Mouse (Mus musculus): ENCODE measurements around the gene Rhox2e. TPM values are rescaled to one million over a fixed set of nuclear protein-coding genes. Genes with fewer than 3 reads are reported as not detected.

Gene Rhox2e
- polyA plus RNA-seq (2014; fragmentation: Illumina TruSeq; extraction: RNeasy Lipid Tissue Mini Kit (QIAGEN cat#74804); ENCODE audit: low read depth, low replicate concordance): not detected

DNA sequence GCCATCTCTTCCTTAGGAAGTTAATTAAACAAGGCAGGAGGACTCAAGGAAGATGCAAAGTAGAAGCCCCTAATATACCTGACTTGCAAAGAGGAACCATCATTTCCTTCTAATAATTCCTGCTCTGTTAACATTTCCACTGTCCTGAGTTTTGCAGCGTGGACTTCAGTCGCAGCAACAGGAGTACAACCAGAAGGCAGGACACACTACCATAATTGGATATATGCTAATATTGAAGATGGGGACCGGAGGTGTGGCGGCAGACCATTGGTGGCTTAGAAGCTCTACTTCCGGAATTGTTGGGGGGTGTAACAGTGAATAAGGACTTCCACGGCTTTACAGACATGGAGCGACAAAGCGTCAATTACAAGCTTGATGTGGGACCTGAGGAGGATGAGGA, at the start of gene Rhox2e:
Rhox2e (plus strand) TSS at position 301 of the 400 bp plus-strand sequence.

DNA sequence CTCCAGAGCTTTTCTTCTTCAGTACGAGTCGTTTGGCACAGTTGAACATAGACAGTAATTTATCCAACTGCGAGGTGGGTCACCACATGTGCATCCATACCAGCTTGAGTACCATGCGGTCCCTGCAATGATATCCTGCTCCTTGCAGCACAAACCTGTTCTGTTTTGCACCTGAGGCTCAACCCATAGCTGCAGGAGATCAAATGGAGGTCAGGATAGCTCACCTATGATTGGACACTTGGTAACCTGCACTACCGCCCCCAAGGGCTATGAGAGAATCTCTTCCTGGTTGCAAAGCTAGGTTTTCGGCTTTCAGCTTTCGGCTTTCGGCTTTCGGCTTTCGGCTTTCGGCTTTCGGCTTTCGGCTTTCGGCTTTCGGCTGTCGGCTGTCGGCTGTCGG, 16.2 kb upstream of the Rhox2e start, which contains the start of gene Rhox4d:
Rhox4d (plus strand) TSS at position 301 of the 400 bp plus-strand sequence.

DNA sequence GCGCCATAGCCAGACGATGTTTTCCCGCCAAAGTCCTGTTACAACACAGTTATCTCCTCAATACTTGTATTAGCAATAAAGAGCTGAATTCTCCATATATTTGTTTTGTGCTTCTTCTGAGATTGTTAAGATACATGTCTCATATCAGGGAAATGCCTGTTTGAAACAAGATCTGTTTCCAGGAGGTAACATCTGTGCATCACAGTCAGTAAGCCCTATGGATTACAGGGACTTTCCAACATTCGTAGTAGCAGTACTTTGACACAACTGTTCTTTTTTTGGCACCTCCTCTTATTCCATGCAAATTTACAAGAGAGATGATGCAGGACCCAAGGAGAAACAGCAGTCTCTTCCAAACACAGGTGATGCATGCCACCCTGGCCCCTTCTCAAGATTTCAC, 11.5 kb downstream of the Rhox2e start, which contains the start of gene Rhox3e:
Rhox3e (plus strand) TSS at position 301 of the 400 bp plus-strand sequence.

GRCm38 (mm10) chrX:37557112-37557511, 26.9 kb downstream of the Rhox2e start, which contains the start of gene Rhox4e:
Gene Rhox4e, plus strand, starts transcription at chrX:37557412.

DNA sequence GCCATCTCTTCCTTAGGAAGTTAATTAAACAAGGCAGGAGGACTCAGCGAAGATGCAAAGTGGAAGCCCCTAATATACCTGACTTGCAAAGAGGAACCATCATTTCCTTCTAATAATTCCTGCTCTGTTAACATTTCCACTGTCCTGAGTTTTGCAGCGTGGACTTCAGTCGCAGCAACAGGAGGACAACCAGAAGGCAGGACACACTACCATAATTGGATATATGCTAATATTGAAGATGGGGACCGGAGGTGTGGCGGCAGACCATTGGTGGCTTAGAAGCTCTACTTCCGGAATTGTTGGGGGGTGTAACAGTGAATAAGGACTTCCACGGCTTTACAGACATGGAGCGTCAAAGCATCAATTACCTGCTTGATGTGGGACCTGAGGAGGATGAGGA, 40.9 kb downstream of the Rhox2e start, which contains the start of gene Rhox2f:
Rhox2f (plus strand) TSS at position 301 of the 400 bp plus-strand sequence.

GRCm38 (mm10) chrX:37580692-37581091, 50.4 kb downstream of the Rhox2e start, which contains the start of gene Rhox3f:
Gene Rhox3f, plus strand, starts transcription at chrX:37580992.

Other genes starting within 250 kb of the Rhox2e start
- not detected for gene Rhox3a2, start 150.4 kb upstream of the Rhox2e start, polyA plus RNA-seq (2014; fragmentation: Illumina TruSeq; extraction: RNeasy Lipid Tissue Mini Kit (QIAGEN cat#74804); ENCODE audit: low read depth, low replicate concordance)
- gene Rhox4a2, start 139.6 kb upstream of the Rhox2e start, polyA plus RNA-seq (2014; fragmentation: Illumina TruSeq; extraction: RNeasy Lipid Tissue Mini Kit (QIAGEN cat#74804); ENCODE audit: low read depth, low replicate concordance): not detected
- not detected for gene Rhox2b, start 118.4 kb upstream of the Rhox2e start, polyA plus RNA-seq (2014; fragmentation: Illumina TruSeq; extraction: RNeasy Lipid Tissue Mini Kit (QIAGEN cat#74804); ENCODE audit: low read depth, low replicate concordance)
- not detected for gene Rhox4b, start 98.0 kb upstream of the Rhox2e start, polyA plus RNA-seq (2014; fragmentation: Illumina TruSeq; extraction: RNeasy Lipid Tissue Mini Kit (QIAGEN cat#74804); ENCODE audit: low read depth, low replicate concordance)
- gene Rhox2c, start 76.8 kb upstream of the Rhox2e start, polyA plus RNA-seq (2014; fragmentation: Illumina TruSeq; extraction: RNeasy Lipid Tissue Mini Kit (QIAGEN cat#74804); ENCODE audit: low read depth, low replicate concordance): not detected
- gene Rhox3c, start 71.9 kb upstream of the Rhox2e start, polyA plus RNA-seq (2014; fragmentation: Illumina TruSeq; extraction: RNeasy Lipid Tissue Mini Kit (QIAGEN cat#74804); ENCODE audit: low read depth, low replicate concordance): not detected
- gene Rhox4c, start 50.1 kb upstream of the Rhox2e start, polyA plus RNA-seq (2014; fragmentation: Illumina TruSeq; extraction: RNeasy Lipid Tissue Mini Kit (QIAGEN cat#74804); ENCODE audit: low read depth, low replicate concordance): not detected
- not detected for gene Rhox2d, start 37.0 kb upstream of the Rhox2e start, polyA plus RNA-seq (2014; fragmentation: Illumina TruSeq; extraction: RNeasy Lipid Tissue Mini Kit (QIAGEN cat#74804); ENCODE audit: low read depth, low replicate concordance)
- not detected for gene Rhox4d, start 16.1 kb upstream of the Rhox2e start, polyA plus RNA-seq (2014; fragmentation: Illumina TruSeq; extraction: RNeasy Lipid Tissue Mini Kit (QIAGEN cat#74804); ENCODE audit: low read depth, low replicate concordance)
- not detected for gene Rhox3e, start 11.6 kb downstream of the Rhox2e start, polyA plus RNA-seq (2014; fragmentation: Illumina TruSeq; extraction: RNeasy Lipid Tissue Mini Kit (QIAGEN cat#74804); ENCODE audit: low read depth, low replicate concordance)
- not detected for gene Rhox4e, start 27.0 kb downstream of the Rhox2e start, polyA plus RNA-seq (2014; fragmentation: Illumina TruSeq; extraction: RNeasy Lipid Tissue Mini Kit (QIAGEN cat#74804); ENCODE audit: low read depth, low replicate concordance)
- gene Rhox2f, start 41.0 kb downstream of the Rhox2e start, polyA plus RNA-seq (2014; fragmentation: Illumina TruSeq; extraction: RNeasy Lipid Tissue Mini Kit (QIAGEN cat#74804); ENCODE audit: low read depth, low replicate concordance): not detected
- gene Rhox3f, start 50.5 kb downstream of the Rhox2e start, polyA plus RNA-seq (2014; fragmentation: Illumina TruSeq; extraction: RNeasy Lipid Tissue Mini Kit (QIAGEN cat#74804); ENCODE audit: low read depth, low replicate concordance): not detected
- gene Rhox4f, start 77.3 kb downstream of the Rhox2e start, polyA plus RNA-seq (2014; fragmentation: Illumina TruSeq; extraction: RNeasy Lipid Tissue Mini Kit (QIAGEN cat#74804); ENCODE audit: low read depth, low replicate concordance): not detected
- not detected for gene Rhox3g, start 98.2 kb downstream of the Rhox2e start, polyA plus RNA-seq (2014; fragmentation: Illumina TruSeq; extraction: RNeasy Lipid Tissue Mini Kit (QIAGEN cat#74804); ENCODE audit: low read depth, low replicate concordance)
- not detected for gene Rhox2g, start 113.0 kb downstream of the Rhox2e start, polyA plus RNA-seq (2014; fragmentation: Illumina TruSeq; extraction: RNeasy Lipid Tissue Mini Kit (QIAGEN cat#74804); ENCODE audit: low read depth, low replicate concordance)
- not detected for gene Rhox4g, start 120.9 kb downstream of the Rhox2e start, polyA plus RNA-seq (2014; fragmentation: Illumina TruSeq; extraction: RNeasy Lipid Tissue Mini Kit (QIAGEN cat#74804); ENCODE audit: low read depth, low replicate concordance)
- gene Rhox3h, start 138.3 kb downstream of the Rhox2e start, polyA plus RNA-seq (2014; fragmentation: Illumina TruSeq; extraction: RNeasy Lipid Tissue Mini Kit (QIAGEN cat#74804); ENCODE audit: low read depth, low replicate concordance): not detected
- not detected for gene Rhox2h, start 142.8 kb downstream of the Rhox2e start, polyA plus RNA-seq (2014; fragmentation: Illumina TruSeq; extraction: RNeasy Lipid Tissue Mini Kit (QIAGEN cat#74804); ENCODE audit: low read depth, low replicate concordance)